Mouse (Mus musculus) neural tube, embryonic 14.5 days (tissue): Measurements from ENCODE around the gene Bcan. TPM values are rescaled to one million over a fixed set of nuclear protein-coding genes. Genes with fewer than 3 reads are reported as not detected.

Source experiments
- ATAC-seq: fragments of 200-750 bp; cut with Nextera tagmentation; 2 replicates; pipeline ENCODE4 v1.8.0; 2017; ENCODE audit warnings: low read depth, mild to moderate bottlenecking, moderate TSS enrichment, moderate library complexity
- H3K27ac ChIP-seq: fragments of 300-500 bp; sonication (generic); 2 replicates; pipeline ENCODE4 v1.5.1; 2014; ENCODE audit warnings: low read depth, mild to moderate bottlenecking, control low read depth, low read length, moderate library complexity, mixed read lengths
- H3K27me3 ChIP-seq: fragments of 300-500 bp; sonication (generic); 2 replicates; pipeline ENCODE4 v1.6.1; 2014; ENCODE audit warnings: low read length; ENCODE audit not compliant: control insufficient read depth, insufficient read depth
- H3K36me3 ChIP-seq: fragments of 300-500 bp; sonication (generic); 2 replicates; pipeline ENCODE4 v1.6.1; 2014; ENCODE audit warnings: low read length, mixed read lengths; ENCODE audit not compliant: control insufficient read depth, insufficient read depth
- H3K4me1 ChIP-seq: fragments of 300-500 bp; sonication (generic); 2 replicates; pipeline ENCODE4 v1.6.1; 2014; ENCODE audit warnings: low read length; ENCODE audit not compliant: control insufficient read depth, insufficient read depth
- H3K4me2 ChIP-seq: fragments of 300-500 bp; sonication (generic); 2 replicates; pipeline ENCODE4 v1.6.1; 2014; ENCODE audit warnings: mild to moderate bottlenecking, low read depth, low read length, control low read depth
- H3K4me3 ChIP-seq: fragments of 300-500 bp; sonication (generic); 2 replicates; pipeline ENCODE4 v1.5.1; 2014; ENCODE audit warnings: low read depth, low read length, control low read depth, mixed read lengths
- H3K9ac ChIP-seq: fragments of 300-500 bp; sonication (generic); replicated peaks from 2 replicates; pipeline ENCODE4 v1.6.1; 2014; ENCODE audit warnings: low read depth, mild to moderate bottlenecking, control low read depth, low read length, mixed read lengths
- H3K9me3 ChIP-seq: fragments of 300-500 bp; sonication (generic); 2 replicates; pipeline ENCODE4 v1.6.1; 2016; ENCODE audit warnings: low read length; ENCODE audit not compliant: control insufficient read depth
- WGBS: fragments of 180-500 bp; shearing (Covaris S2); extraction: QIAGEN DNeasy Blood & Tissue Kit; methylation state at CpG from one replicate; pipeline ENCODE4 v1.1.7; 2014; 5-methylcytosine and 5-hydroxymethylcytosine counted together
- polyA plus RNA-seq: library from polyadenylated mRNA; unstranded; fragments of >200 nt; fragmentation: Nextera tagmentation; extraction: Ambion mirVana; gene quantifications from 2 replicates; pipeline ENCODE4 v1.2.1, GENCODE M21; 2014

Gene Bcan
- polyA plus RNA-seq, 1 experiment from 2014 or later = 107 TPM

GRCm38 (mm10) chr3:87985505-87986320 lies 14.3 kb downstream of the Bcan start:
- Histone ChIP-seq H3K9me3 (no peaks in the 10 kb centered on the region), H3K4me2 (no peak overlapping the region), H3K9ac (no peak overlapping the region), H3K27me3 (no peaks in the 10 kb centered on the region), H3K36me3 (no peaks in the 10 kb centered on the region), H3K4me1 (peaks cover 40% of the 10 kb centered on the region), H3K27ac (peak overlapping the region; percentile 53; the same call in 1 of the 2 replicates), H3K4me3 (no peak overlapping the region)
- ATAC-seq = 0 out of 2 replicates have a peak, but pooled peaks have one; percentile 3
- WGBS = 27% methylated on average over 12 of the region's 12 CpGs

- no peak for ATAC-seq
- H3K36me3 ChIP-seq = no peaks in the 10 kb centered on the region
- no peaks in the 10 kb centered on the region for H3K27me3 ChIP-seq
- WGBS = 17% methylated on average over 3 of the region's 3 CpGs
- no peak overlapping the region for H3K4me3 ChIP-seq
- H3K27ac ChIP-seq = no peak overlapping the region
- no peaks in the 10 kb centered on the region for H3K9me3 ChIP-seq
- H3K9ac ChIP-seq = no peak overlapping the region
- peaks cover 40% of the 10 kb centered on the region for H3K4me1 ChIP-seq
- no peak overlapping the region for H3K4me2 ChIP-seq
Measured at GRCm38 (mm10) chr3:87984094-87984493, 15.9 kb downstream of the Bcan start.

GRCm38 (mm10) chr3:87983627-87984026 lies 16.4 kb downstream of the Bcan start:
- Histone ChIP-seq H3K36me3 (no peaks in the 10 kb centered on the region), H3K9me3 (no peaks in the 10 kb centered on the region), H3K4me2 (no peak overlapping the region; the same call in 1 of the 2 replicates), H3K4me3 (no peak overlapping the region), H3K9ac (no peak overlapping the region), H3K27ac (0 out of 2 replicates have a peak overlapping the region, but pooled peaks have one; percentile 10), H3K27me3 (no peaks in the 10 kb centered on the region), H3K4me1 (peaks cover 40% of the 10 kb centered on the region)
- WGBS = 55% methylated on average over 6 of the region's 6 CpGs
- ATAC-seq = no peak

- Histone ChIP-seq H3K36me3 (no peaks in the 10 kb centered on the region), H3K4me2 (peak overlapping the region; percentile 3; the same call in 1 of the 2 replicates), H3K9ac (peak overlapping the region; percentile 32), H3K27me3 (no peaks in the 10 kb centered on the region), H3K4me1 (peaks cover 38% of the 10 kb centered on the region), H3K4me3 (no peak overlapping the region), H3K9me3 (no peaks in the 10 kb centered on the region), H3K27ac (peak overlapping the region; percentile 64)
- 5% methylated on average over 13 of the region's 13 CpGs for WGBS
- no peak for ATAC-seq
Measured at GRCm38 (mm10) chr3:87982836-87983601, 17.0 kb downstream of the Bcan start.

- ATAC-seq = no peak
- Histone ChIP-seq H3K27ac (peak overlapping the region; percentile 64), H3K4me1 (peaks cover 32% of the 10 kb centered on the region), H3K9me3 (no peaks in the 10 kb centered on the region), H3K4me3 (no peak overlapping the region), H3K36me3 (no peaks in the 10 kb centered on the region), H3K4me2 (no peak overlapping the region; the same call in 1 of the 2 replicates), H3K9ac (peak overlapping the region; percentile 32), H3K27me3 (no peaks in the 10 kb centered on the region)
- 38% methylated on average over 12 of the region's 12 CpGs for WGBS
Measured at GRCm38 (mm10) chr3:87981894-87982835, 17.9 kb downstream of the Bcan start.

- H3K9me3 ChIP-seq = no peaks in the 10 kb centered on the region
- 87% methylated on average over 6 of the region's 6 CpGs for WGBS
- H3K27ac ChIP-seq = no peak overlapping the region
- no peak overlapping the region for H3K4me3 ChIP-seq
- H3K27me3 ChIP-seq = no peaks in the 10 kb centered on the region
- no peaks in the 10 kb centered on the region for H3K36me3 ChIP-seq
- H3K4me2 ChIP-seq = no peak overlapping the region
- no peak overlapping the region for H3K9ac ChIP-seq
- peaks cover 29% of the 10 kb centered on the region for H3K4me1 ChIP-seq
- no peak for ATAC-seq
Measured at GRCm38 (mm10) chr3:87981214-87981760, 18.7 kb downstream of the Bcan start.

GRCm38 (mm10) chr3:87980728-87981127 lies 19.3 kb downstream of the Bcan start:
- H3K27me3 ChIP-seq = no peaks in the 10 kb centered on the region
- no peak overlapping the region for H3K4me3 ChIP-seq

GRCm38 (mm10) chr3:87980085-87980484 lies 19.9 kb downstream of the Bcan start:
- no peak overlapping the region for H3K4me3 ChIP-seq
- WGBS = 82% methylated on average over 3 of the region's 3 CpGs
- no peak for ATAC-seq
- H3K27me3 ChIP-seq = no peaks in the 10 kb centered on the region
- no peak overlapping the region for H3K4me2 ChIP-seq
- no peak overlapping the region for H3K27ac ChIP-seq
- no peaks in the 10 kb centered on the region for H3K9me3 ChIP-seq
- no peak overlapping the region for H3K9ac ChIP-seq
- H3K4me1 ChIP-seq = peaks cover 27% of the 10 kb centered on the region
- H3K36me3 ChIP-seq = no peaks in the 10 kb centered on the region

More at GRCm38 (mm10) chr3:87980728-87981127, 19.3 kb downstream of the Bcan start:
- Histone ChIP-seq H3K4me2 (no peak overlapping the region), H3K36me3 (no peaks in the 10 kb centered on the region), H3K9me3 (no peaks in the 10 kb centered on the region), H3K27ac (no peak overlapping the region), H3K4me1 (peaks cover 29% of the 10 kb centered on the region), H3K9ac (no peak overlapping the region)
- ATAC-seq = no peak
- 69% methylated on average over 5 of the region's 5 CpGs for WGBS
